Mouse (Mus musculus) megakaryocyte, embryonic 14.5 days (primary cell): ENCODE results near the gene Gstcd. TPM values are rescaled to one million over a fixed set of nuclear protein-coding genes. Genes with fewer than 3 reads are reported as not detected.

ENCODE experiments used
- H3K27me3 ChIP-seq: replicated peaks from 2 replicates; pipeline ENCODE3; 2012; ENCODE audit warnings: inconsistent platforms
- H3K36me3 ChIP-seq: replicated peaks from 2 replicates; pipeline ENCODE3; 2012; ENCODE audit warnings: low read length, inconsistent platforms, mixed read lengths
- H3K4me1 ChIP-seq: 2 replicates; pipeline ENCODE4 v1.6.1; 2012; ENCODE audit warnings: inconsistent platforms
- H3K4me3 ChIP-seq: replicated peaks from 2 replicates; pipeline ENCODE3; 2012; ENCODE audit warnings: moderate library complexity, mild to moderate bottlenecking, inconsistent platforms
- H3K9me3 ChIP-seq: 2 replicates; pipeline ENCODE4 v1.6.1; 2012; ENCODE audit warnings: inconsistent platforms
- FLI1 ChIP-seq: IDR thresholded peaks from 2 replicates; pipeline ENCODE4 v1.6.1; 2012; ENCODE audit warnings: low read length, inconsistent platforms, mixed read lengths
- GATA1 ChIP-seq: IDR thresholded peaks from 3 replicates; pipeline ENCODE4 v1.6.1; 2012; ENCODE audit warnings: mixed read lengths, low read length, inconsistent platforms, borderline replicate concordance
- polyA plus RNA-seq: library from polyadenylated mRNA; stranded (reverse); fragments of >175 nt; gene quantifications from 2 replicates; pipeline ENCODE4 v1.2.3, GENCODE M21; 2012; ENCODE audit warnings: low replicate concordance; ENCODE audit not compliant: insufficient read depth

Gene Gstcd
- polyA plus RNA-seq, 1 experiment, result 3.7 TPM

DNA sequence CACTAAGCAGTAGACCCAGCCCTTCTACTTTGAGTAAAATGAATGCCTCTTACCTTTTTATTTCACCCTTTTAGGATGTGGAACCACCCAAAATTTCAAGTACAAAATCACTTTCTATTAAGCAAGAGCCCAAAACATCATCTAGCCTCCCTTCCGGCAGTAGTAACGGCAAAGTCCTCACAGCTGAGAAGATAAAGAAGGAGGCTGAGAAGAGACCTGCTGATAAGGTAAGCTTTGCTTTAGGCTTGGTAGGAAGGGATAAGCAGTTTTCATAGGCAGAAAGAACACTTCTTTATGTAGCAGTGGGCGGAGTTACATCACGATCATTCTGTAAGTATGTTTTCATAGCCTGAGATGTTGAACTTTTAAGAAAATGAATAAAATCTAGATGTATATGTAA, 6.5 kb upstream of the Gstcd start:
- Histone ChIP-seq H3K9me3 (no peaks in the 10 kb centered on the region), H3K36me3 (peaks cover 78% of the 10 kb centered on the region), H3K27me3 (no peaks in the 10 kb centered on the region), H3K4me1 (peaks cover 25% of the 10 kb centered on the region), H3K4me3 (no peak overlapping the region)
- TF ChIP-seq FLI1 (no peak), GATA1 (no peak)

DNA sequence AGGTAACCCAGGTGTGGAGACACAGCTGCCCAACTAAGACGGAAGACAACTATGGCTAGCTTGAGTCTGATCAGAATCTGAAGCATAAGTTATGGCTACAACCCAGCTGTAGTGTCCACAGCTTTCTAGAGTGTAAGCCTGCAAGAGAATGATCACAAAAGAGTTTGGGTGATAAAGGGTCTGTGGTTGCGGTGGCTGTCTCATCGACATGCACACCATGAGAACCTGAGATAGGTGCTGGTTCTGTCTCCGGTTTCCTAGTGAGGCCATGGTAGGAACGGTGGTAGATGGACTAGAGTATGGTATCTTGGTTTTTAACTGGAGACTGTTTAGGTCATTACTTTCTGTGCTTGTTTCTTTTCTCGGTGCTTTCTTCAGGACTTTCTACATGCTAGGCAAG, 6.1 kb upstream of the Gstcd start:
- Histone ChIP-seq H3K36me3 (peaks cover 75% of the 10 kb centered on the region), H3K4me1 (peaks cover 29% of the 10 kb centered on the region), H3K9me3 (no peaks in the 10 kb centered on the region), H3K4me3 (no peak overlapping the region), H3K27me3 (no peaks in the 10 kb centered on the region)
- TF ChIP-seq FLI1 (no peak), GATA1 (no peak)

DNA sequence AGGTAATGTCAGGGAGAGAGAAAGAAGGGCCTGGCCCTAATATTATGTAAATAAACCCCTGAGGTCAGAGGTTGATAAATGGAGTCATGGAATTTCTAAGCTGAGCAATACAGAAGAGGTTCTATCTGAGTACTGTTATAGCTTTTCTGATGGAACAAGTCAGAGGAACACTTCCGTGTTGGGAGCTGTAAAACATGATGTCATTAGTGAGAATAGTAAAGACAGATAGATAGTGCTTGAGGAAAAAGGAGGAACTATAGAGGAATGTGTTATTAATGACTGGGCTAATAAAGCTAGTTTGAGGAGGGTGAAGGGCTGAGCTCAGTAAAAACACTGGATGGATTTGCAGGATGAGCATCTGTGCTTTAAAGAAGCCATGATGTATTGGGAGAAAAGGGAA, 2.5 kb upstream of the Gstcd start:
- TF ChIP-seq FLI1 (no peak), GATA1 (no peak)
- Histone ChIP-seq H3K9me3 (no peaks in the 10 kb centered on the region), H3K36me3 (peaks cover 39% of the 10 kb centered on the region), H3K4me3 (no peak overlapping the region), H3K4me1 (peaks cover 32% of the 10 kb centered on the region), H3K27me3 (no peaks in the 10 kb centered on the region)

DNA sequence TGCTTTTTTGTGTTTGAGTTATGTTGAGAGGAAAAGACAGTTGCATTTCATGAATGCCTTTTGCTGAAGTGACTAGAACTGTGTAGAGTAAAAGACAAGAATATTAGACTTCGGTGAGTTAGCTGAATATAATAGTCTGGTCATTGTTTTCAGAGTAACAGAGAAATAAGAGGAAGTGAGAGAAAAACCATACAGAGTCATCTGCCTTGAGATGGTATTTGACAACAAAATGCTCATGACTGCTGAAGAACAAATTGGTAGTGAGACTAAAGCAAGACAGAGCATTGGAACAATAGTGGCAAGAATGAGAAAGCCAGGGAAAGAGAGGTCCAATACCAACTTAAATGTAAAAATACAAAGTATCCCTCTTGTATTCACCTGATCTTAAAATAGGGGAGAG, 1.1 kb upstream of the Gstcd start:
- H3K27me3 ChIP-seq, result no peaks in the 10 kb centered on the region
- peaks cover 40% of the 10 kb centered on the region for H3K4me1 ChIP-seq
- H3K4me3 ChIP-seq, result peak overlapping the region; percentile 92
- H3K36me3 ChIP-seq, result peaks cover 25% of the 10 kb centered on the region
- H3K9me3 ChIP-seq, result no peaks in the 10 kb centered on the region
- TF ChIP-seq FLI1 (no peak), GATA1 (no peak)

DNA sequence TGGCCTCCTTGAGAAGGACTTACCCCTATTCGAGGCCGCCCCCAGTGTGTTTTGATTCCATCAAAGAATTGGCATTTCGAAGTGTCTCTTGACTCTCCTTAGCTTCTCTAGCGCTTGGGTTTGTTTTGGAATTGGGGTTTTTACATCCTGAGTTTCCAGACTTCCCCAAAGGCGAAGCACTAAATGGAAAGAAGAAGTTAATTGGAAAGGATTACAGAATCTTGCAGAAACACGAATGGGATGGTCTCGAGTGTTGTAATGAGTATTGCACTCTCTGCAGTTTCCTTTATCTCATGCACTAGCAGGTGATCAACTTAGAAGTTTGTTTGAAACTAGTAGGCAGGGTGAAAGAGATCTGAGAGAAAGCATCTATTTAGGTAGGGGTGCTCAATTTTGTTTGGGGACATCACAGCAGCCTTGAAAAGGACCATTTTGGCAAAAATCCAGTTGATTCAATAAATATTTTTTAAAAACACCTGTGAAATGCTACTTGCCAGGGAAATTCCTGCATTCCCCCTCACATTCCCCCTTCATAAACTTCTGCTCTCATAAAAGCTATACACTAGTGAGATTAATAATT, 531 bp upstream of the Gstcd start:
- peak overlapping the region; percentile 92 for H3K4me3 ChIP-seq

DNA sequence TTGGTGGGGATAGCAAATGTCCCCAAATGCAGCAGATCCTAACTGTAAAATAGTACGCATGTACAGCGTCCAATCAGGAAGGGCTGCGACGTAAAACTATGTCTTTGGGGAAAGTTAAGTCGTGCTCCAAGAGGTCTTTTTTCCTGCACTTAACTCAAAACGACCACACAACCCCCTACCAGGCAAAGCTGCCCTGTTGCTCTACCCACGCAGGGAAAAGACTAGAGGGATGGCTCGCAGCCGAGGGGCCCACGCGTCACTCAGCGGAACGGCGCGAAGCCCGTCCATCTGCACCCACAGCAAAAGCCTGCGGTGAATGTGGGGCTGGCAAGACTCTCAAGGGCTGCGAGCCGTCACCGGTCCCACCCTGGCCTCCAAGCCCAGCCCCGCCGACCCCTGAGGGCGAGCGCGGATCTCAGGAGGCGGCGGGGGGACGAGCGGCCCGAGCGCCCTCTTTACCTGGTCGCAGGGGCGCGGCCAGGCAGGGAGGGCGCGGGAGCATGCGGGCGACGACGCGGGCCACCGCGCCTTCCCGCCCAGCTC, 641 bp downstream of the Gstcd start:
- H3K9me3 ChIP-seq, result no peaks in the 10 kb centered on the region
- TF ChIP-seq GATA1, result no peak
- TF ChIP-seq FLI1, result no peak
- H3K4me1 ChIP-seq, result peaks cover 42% of the 10 kb centered on the region
- peaks cover 8% of the 10 kb centered on the region for H3K36me3 ChIP-seq
- H3K4me3 ChIP-seq, result peak overlapping the region; percentile 92
- no peaks in the 10 kb centered on the region for H3K27me3 ChIP-seq

More for the DNA sequence above, 531 bp upstream of the Gstcd start:
- H3K9me3 ChIP-seq, result no peaks in the 10 kb centered on the region
- H3K27me3 ChIP-seq, result no peaks in the 10 kb centered on the region
- no peak for TF ChIP-seq FLI1
- peaks cover 20% of the 10 kb centered on the region for H3K36me3 ChIP-seq
- peaks cover 40% of the 10 kb centered on the region for H3K4me1 ChIP-seq

DNA sequence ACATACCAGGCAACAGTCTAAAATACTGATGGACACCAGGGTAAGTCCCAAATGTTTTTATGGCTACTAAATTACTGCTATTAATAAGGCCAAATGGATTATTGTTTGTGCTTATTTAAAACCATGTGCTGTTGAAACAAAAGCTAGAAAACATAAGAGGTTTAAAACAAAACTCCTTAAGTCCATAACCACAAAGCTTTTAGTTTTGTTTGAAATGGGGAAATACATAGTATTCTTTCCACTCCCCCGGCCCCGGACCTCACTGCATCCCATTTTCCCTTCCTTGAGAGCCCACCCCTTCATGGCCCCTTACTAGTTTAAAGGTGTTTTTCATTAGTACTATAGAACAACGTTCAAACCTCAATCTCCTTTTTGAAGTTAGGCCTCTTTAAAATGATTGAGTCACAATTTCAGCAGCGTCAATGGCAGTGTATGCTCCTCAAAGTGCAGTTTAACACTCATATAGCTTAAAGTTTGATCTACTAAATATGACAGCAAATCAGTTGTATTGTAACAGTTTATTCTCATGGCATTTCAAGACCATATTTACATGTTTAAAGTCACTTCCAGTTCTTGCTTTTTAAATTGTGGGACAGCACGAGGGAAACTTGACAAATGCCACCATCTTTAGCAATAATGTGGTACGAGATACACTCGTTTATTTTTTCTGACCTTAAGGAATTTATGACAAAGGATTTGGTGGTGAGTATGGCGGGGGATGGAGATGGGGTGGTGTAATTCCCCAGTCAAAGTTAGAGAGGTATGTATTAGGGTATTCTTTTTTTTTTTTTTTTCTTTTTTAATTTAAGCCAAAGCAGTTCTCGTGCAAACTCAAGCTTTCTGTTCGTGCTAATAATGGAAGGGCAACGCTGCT, 1.3 kb downstream of the Gstcd start:
- Histone ChIP-seq H3K4me3 (peak overlapping the region; percentile 92), H3K27me3 (no peaks in the 10 kb centered on the region), H3K36me3 (peaks cover 1% of the 10 kb centered on the region), H3K9me3 (no peaks in the 10 kb centered on the region), H3K4me1 (peaks cover 35% of the 10 kb centered on the region)
- TF ChIP-seq GATA1 (no peak), FLI1 (no peak)

DNA sequence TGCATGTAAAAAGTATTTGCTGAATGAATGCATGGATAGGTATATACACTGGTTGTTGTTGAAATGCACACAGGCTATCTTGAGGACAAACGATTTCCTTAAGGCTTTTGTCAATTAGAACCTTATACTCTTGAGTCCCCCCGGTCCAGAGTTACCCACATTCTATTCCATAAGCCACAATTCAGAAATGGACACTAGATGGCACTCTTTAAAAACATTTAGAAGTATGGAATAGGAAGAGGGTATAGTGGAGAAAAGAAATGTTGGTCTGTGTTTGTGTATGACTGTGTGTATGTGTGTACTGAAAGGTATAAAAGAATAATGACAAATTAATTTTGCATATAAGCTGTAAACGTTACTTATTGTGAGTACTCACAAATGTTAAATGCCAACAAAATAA, 6.0 kb downstream of the Gstcd start:
- Histone ChIP-seq H3K36me3 (peaks cover 42% of the 10 kb centered on the region), H3K4me1 (peaks cover 16% of the 10 kb centered on the region), H3K4me3 (no peak overlapping the region), H3K9me3 (no peaks in the 10 kb centered on the region), H3K27me3 (no peaks in the 10 kb centered on the region)
- TF ChIP-seq FLI1 (no peak), GATA1 (no peak)

DNA sequence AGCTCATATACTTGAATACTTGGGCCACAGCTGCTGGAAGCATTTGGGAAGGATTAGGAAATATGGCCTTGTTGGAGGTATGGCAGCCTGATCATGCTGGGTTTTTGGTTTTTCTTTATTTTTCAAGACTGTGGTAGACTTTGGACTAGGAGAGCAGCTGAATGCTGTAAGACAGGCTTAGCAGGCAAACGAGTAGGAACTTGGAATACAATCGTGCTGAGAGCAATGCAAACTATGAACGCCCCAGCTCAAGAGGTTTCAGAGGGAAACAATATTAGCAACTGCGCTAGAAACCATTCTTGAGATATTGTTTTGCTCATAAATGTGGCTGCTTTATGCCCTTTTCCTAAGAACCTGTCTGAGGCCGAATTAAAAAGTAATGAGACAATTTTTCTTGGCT, 9.1 kb downstream of the Gstcd start:
- Histone ChIP-seq H3K9me3 (no peaks in the 10 kb centered on the region), H3K4me3 (no peak overlapping the region), H3K36me3 (peaks cover 71% of the 10 kb centered on the region), H3K4me1 (peaks cover 8% of the 10 kb centered on the region), H3K27me3 (no peaks in the 10 kb centered on the region)
- TF ChIP-seq FLI1 (no peak), GATA1 (no peak)

DNA sequence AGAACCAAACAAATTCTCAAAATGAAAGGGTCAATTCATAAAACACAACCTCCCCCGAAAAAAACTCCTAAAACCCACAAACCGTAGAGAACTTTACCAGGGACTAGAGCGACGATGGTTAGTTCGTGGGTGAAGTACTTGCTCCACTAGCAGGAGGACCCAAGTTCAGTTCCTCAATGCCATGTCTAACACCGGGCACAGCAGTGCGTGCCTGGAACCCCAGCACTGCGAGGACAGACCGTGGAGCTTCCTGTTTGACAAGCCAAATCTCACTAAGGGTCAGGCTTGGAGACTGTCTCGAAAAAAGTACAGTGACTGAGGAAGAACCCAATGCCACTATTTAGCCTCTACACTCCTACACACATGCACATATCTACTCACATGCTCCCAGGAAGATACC, 16.3 kb downstream of the Gstcd start:
- Histone ChIP-seq H3K27me3 (no peaks in the 10 kb centered on the region), H3K9me3 (no peaks in the 10 kb centered on the region), H3K4me3 (no peak overlapping the region), H3K4me1 (peaks cover 17% of the 10 kb centered on the region), H3K36me3 (peaks cover 71% of the 10 kb centered on the region)
- TF ChIP-seq GATA1 (no peak), FLI1 (no peak)
